Mouse (Mus musculus): ENCODE data around the gene Kdm6b. TPM values are rescaled to one million over a fixed set of nuclear protein-coding genes. Genes with fewer than 3 reads are reported as not detected.

The Kdm6b gene
- total and polyA plus RNA-seq, 3 experiments = 0.66 to 7.2 (median 5.7) TPM

- Histone ChIP-seq H3K27me3 (replicated peaks) (no peaks in the 10 kb centered on the region), H3K9ac (ENCODE audit: insufficient read depth, low read depth) (no peak overlapping the region), H3K4me1 (ENCODE audit: control insufficient read depth in 1 of 2, insufficient read depth in 2 of 2) (peaks cover 5 to 31% of the 10 kb centered on the region in 2 experiments), H3K4me2 (ENCODE audit: insufficient read depth, low read depth, poor library complexity, severe bottlenecking) (no peak overlapping the region), H3K36me3 (replicated peaks in 1 of 2; ENCODE audit: control insufficient read depth in 1 of 2, insufficient read depth in 1 of 2, low read length in 1 of 2) (peaks cover 26 to 51% of the 10 kb centered on the region in 2 experiments), H3K27ac (ENCODE audit: insufficient read depth, low read depth) (no peak overlapping the region), H3K4me3 (replicated peaks in 1 of 3; ENCODE audit: low read depth in 2 of 3, low read length in 2 of 3, poor library complexity in 1 of 3) (no peak overlapping the region), H3K79me2 (replicated peaks; ENCODE audit: control insufficient read depth, extremely low read depth, insufficient read depth, poor library complexity, severe bottlenecking) (peaks cover 3% of the 10 kb centered on the region; the same call in 1 of the 2 replicates), H3K9me3 (replicated peaks; ENCODE audit: low read length) (no peaks in the 10 kb centered on the region)
- in situ Hi-C loops (cut with MboI; ENCODE audit: low pct_ligation_motif_present, low pct_unique_long_range_greater_than_20kb, low sequenced_read_pairs) (loop anchor here (5.0 kb wide), 2 partner anchors 33 to 98 kb away; no protein-coding TSS in a partner anchor), dilution Hi-C loops (cut with MboI; ENCODE audit: extremely low pct_ligation_motif_present, extremely low pct_unique_long_range_greater_than_20kb, low sequenced_read_pairs) (no loop called here)
- TF ChIP-seq ZKSCAN1 (IDR thresholded peaks at IDR 0.05; ENCODE audit: borderline replicate concordance, low read depth, low read length) (no peak), SMC3 (IDR thresholded peaks at IDR 0.05; ENCODE audit: low read depth, low read length) (no peak), GABPA (IDR thresholded peaks at IDR 0.05; ENCODE audit: insufficient replicate concordance, low read depth, low read length) (no peak), TBP (conservative IDR thresholded peaks at IDR 0.05; ENCODE audit: low read depth, low read length) (no peak), POLR2A (IDR thresholded peaks at IDR 0.05; ENCODE audit: low read depth, low read length) (no peak), IRF4 (IDR thresholded peaks at IDR 0.05; ENCODE audit: low read depth, low read length) (no peak), ZMIZ1 (IDR thresholded peaks at IDR 0.05; ENCODE audit: low read depth, low read length) (no peak), ELF1 (IDR thresholded peaks at IDR 0.05; ENCODE audit: low read depth, low read length) (no peak), CTCF (conservative IDR thresholded peaks at IDR 0.05 in 1 of 2, IDR thresholded peaks at IDR 0.05 in 1 of 2; ENCODE audit: low read depth in 2 of 2, low read length in 2 of 2) (no peak), POLR2AphosphoS2 (IDR thresholded peaks at IDR 0.05; ENCODE audit: low read depth, low read length) (no peak), HCFC1 (IDR thresholded peaks at IDR 0.05; ENCODE audit: low read depth, low read length) (no peak), MXI1 (IDR thresholded peaks at IDR 0.05; ENCODE audit: low read depth, low read length) (no peak), NRF1 (IDR thresholded peaks at IDR 0.05; ENCODE audit: low read depth, low read length) (no peak), NELFE (IDR thresholded peaks at IDR 0.05; ENCODE audit: low read depth, low read length) (no peak), RCOR1 (conservative IDR thresholded peaks at IDR 0.05; ENCODE audit: low read depth, low read length) (no peak), USF1 (IDR thresholded peaks at IDR 0.05; ENCODE audit: low read depth, low read length) (no peak), EP300 (IDR thresholded peaks at IDR 0.05; ENCODE audit: low read length) (no peak), CHD1 (IDR thresholded peaks at IDR 0.05; ENCODE audit: low read depth, low read length) (no peak)
- no peak for DNase-seq (ENCODE audit: extremely low read depth)
Measured at GRCm38 (mm10) chr11:69364910-69365309, 48.6 kb downstream of the Kdm6b start.

DNA sequence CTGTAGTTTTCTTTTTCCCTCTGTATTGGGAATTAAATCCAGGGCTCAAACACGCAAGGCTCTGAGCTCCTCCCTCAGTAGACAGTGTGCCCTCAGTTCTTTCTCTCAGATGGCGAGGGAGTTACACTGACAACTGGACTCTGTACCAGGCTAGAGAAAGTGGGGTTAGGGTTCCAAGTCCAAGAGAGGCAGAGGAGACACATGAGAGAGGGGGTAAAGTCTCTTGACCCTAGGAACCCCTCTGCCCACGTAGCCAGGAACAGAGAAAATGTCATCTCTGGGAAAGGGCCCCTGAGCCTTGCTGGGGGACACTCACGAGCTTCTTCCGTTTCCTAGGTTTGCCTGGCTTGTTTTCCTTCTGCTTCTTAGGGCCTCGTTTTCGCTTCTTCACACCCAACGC lies 49.1 kb downstream of the Kdm6b start:
- in situ Hi-C loops (cut with MboI; ENCODE audit: low pct_ligation_motif_present, low pct_unique_long_range_greater_than_20kb, low sequenced_read_pairs) (no loop called here), dilution Hi-C loops (cut with MboI; ENCODE audit: extremely low pct_ligation_motif_present, extremely low pct_unique_long_range_greater_than_20kb, low sequenced_read_pairs) (no loop called here)
- TF ChIP-seq USF2 (conservative IDR thresholded peaks at IDR 0.05; ENCODE audit: low read depth, low read length) (no peak), JUND (conservative IDR thresholded peaks at IDR 0.05; ENCODE audit: low read depth, low read length) (no peak), CHD1 (IDR thresholded peaks at IDR 0.05; ENCODE audit: low read depth, low read length) (no peak), TBP (conservative IDR thresholded peaks at IDR 0.05; ENCODE audit: low read depth, low read length) (no peak), JUN (IDR thresholded peaks at IDR 0.05; ENCODE audit: insufficient read depth, low read depth, low read length) (no peak), NELFE (IDR thresholded peaks at IDR 0.05; ENCODE audit: low read depth, low read length) (no peak), EP300 (IDR thresholded peaks at IDR 0.05; ENCODE audit: low read length) (no peak), PAX5 (IDR thresholded peaks at IDR 0.05; ENCODE audit: low read length) (no peak), ZNF384 (IDR thresholded peaks at IDR 0.05; ENCODE audit: low read depth, low read length) (no peak), KAT2A (IDR thresholded peaks at IDR 0.05; ENCODE audit: insufficient replicate concordance, low read length) (no peak), RAD21 (IDR thresholded peaks at IDR 0.05; ENCODE audit: low read depth, low read length) (no peak), CHD2 (IDR thresholded peaks at IDR 0.05; ENCODE audit: low read length) (no peak), RCOR1 (conservative IDR thresholded peaks at IDR 0.05; ENCODE audit: low read depth, low read length) (no peak), IRF4 (IDR thresholded peaks at IDR 0.05; ENCODE audit: low read depth, low read length) (no peak), BHLHE40 (IDR thresholded peaks at IDR 0.05; ENCODE audit: low read depth, low read length) (no peak)
- H3K36me3 ChIP-seq (replicated peaks in 1 of 2; ENCODE audit: control insufficient read depth in 1 of 2, insufficient read depth in 1 of 2, low read length in 1 of 2) = peaks cover 31 to 56% of the 10 kb centered on the region in 2 experiments
- peaks cover 5 to 29% of the 10 kb centered on the region in 2 experiments for H3K4me1 ChIP-seq (ENCODE audit: control insufficient read depth in 1 of 2, insufficient read depth in 2 of 2)
- no peak overlapping the region for H3K9ac ChIP-seq (ENCODE audit: insufficient read depth, low read depth)
- no peak overlapping the region for H3K4me2 ChIP-seq (ENCODE audit: insufficient read depth, low read depth, poor library complexity, severe bottlenecking)
- H3K27ac ChIP-seq (ENCODE audit: insufficient read depth, low read depth) = no peak overlapping the region
- no peak overlapping the region for H3K4me3 ChIP-seq (replicated peaks in 1 of 3; ENCODE audit: low read depth in 2 of 3, low read length in 2 of 3, poor library complexity in 1 of 3)
- no peaks in the 10 kb centered on the region for H3K9me3 ChIP-seq (replicated peaks; ENCODE audit: low read length)
- DNase-seq (ENCODE audit: extremely low read depth) = no peak
- peaks cover 3% of the 10 kb centered on the region; the same call in 1 of the 2 replicates for H3K79me2 ChIP-seq (replicated peaks; ENCODE audit: control insufficient read depth, extremely low read depth, insufficient read depth, poor library complexity, severe bottlenecking)
- H3K27me3 ChIP-seq (replicated peaks) = no peaks in the 10 kb centered on the region
